Comparison of ENCODE assay signal across 17 mouse cellular contexts in genomic region chr4:83520308-83520707, GRCm38 (mm10). TPM values are rescaled to one million over a fixed set of nuclear protein-coding genes. Genes with fewer than 3 reads are reported as not detected.
DNase-seq lines count a peak whose midpoint lies in the region; ATAC-seq and TF ChIP-seq lines count a peak whose summit lies in the region.
"Had no signal": no experiment of that assay in that cellular context is flagged by ENCODE, and none has a peak within 500 bp of the region (broad histone marks: within the 10 kb centered on the region; RNA-seq: fewer than 3 reads in every experiment).

No protein-coding gene starts in this region.

- peak; percentile 12; the same call in 1 of the 2 replicates for TF ChIP-seq CTCF in liver, adult 2 months (IDR thresholded peaks at IDR 0.05; ENCODE audit: low read depth, low read length)
- peak in 1 of 2 experiments; percentile 48; a peak in 2 of 4 replicates for TF ChIP-seq CTCF in CH12.LX (conservative IDR thresholded peaks at IDR 0.05 in 1 of 2, IDR thresholded peaks at IDR 0.05 in 1 of 2; ENCODE audit: low read depth in 2 of 2, low read length in 2 of 2)

- no peak for TF ChIP-seq RAD21 in CH12.LX (IDR thresholded peaks at IDR 0.05; ENCODE audit: low read depth, low read length)

- in situ Hi-C loops in CH12.LX (cut with MboI; ENCODE audit: low pct_ligation_motif_present, low pct_unique_long_range_greater_than_20kb, low sequenced_read_pairs): loop anchor here (25.0 kb wide), 1 partner anchor 208 kb away; the partner anchor contains the start of gene Ttc39b

- H3K4me3 ChIP-seq in liver, adult 2 months (ENCODE audit: insufficient read depth, low read depth, low read length): no peak overlapping the region
- H3K4me3 ChIP-seq in liver, embryonic 12.5 days: no peak overlapping the region
- no peak overlapping the region for H3K4me3 ChIP-seq in CH12.LX (replicated peaks in 1 of 3; ENCODE audit: low read depth in 2 of 3, low read length in 2 of 3, poor library complexity in 1 of 3)
- H3K4me3 ChIP-seq: left cerebral cortex, adult 2 months; limb, embryonic 15.5 days; neural tube, embryonic 15.5 days had no signal

- H3K4me1 ChIP-seq in liver, adult 2 months (ENCODE audit: control insufficient read depth, insufficient read depth, low read length): peaks cover 4% of the 10 kb centered on the region; the same call in 1 of the 2 replicates
- H3K4me1 ChIP-seq in liver, embryonic 12.5 days: peaks cover 12% of the 10 kb centered on the region
- H3K4me1 ChIP-seq in CH12.LX (ENCODE audit: control insufficient read depth in 1 of 2, insufficient read depth in 2 of 2): peaks cover under 1 to 6% of the 10 kb centered on the region in 2 experiments

- no peak for TF ChIP-seq EP300 in CH12.LX (IDR thresholded peaks at IDR 0.05; ENCODE audit: low read length)

- no peak overlapping the region for H3K4me2 ChIP-seq in liver, embryonic 12.5 days
- no peak overlapping the region for H3K4me2 ChIP-seq in CH12.LX (ENCODE audit: insufficient read depth, low read depth, poor library complexity, severe bottlenecking)
- H3K4me2 ChIP-seq: limb, embryonic 15.5 days; neural tube, embryonic 15.5 days had no signal

- H3K27ac ChIP-seq in liver, adult 2 months (replicated peaks; ENCODE audit: insufficient read depth, low read depth, low read length): no peak overlapping the region
- no peak overlapping the region for H3K27ac ChIP-seq in liver, embryonic 12.5 days
- no peak overlapping the region for H3K27ac ChIP-seq in CH12.LX (ENCODE audit: insufficient read depth, low read depth)
- H3K27ac ChIP-seq: left cerebral cortex, adult 2 months; limb, embryonic 15.5 days; macrophage; neural tube, embryonic 15.5 days had no signal

- dilution Hi-C loops in CH12.LX (cut with MboI; ENCODE audit: extremely low pct_ligation_motif_present, extremely low pct_unique_long_range_greater_than_20kb, low sequenced_read_pairs): no loop called here

- no peak overlapping the region for H3K9ac ChIP-seq in liver, adult 2 months (ENCODE audit: low read depth, low read length)
- no peak overlapping the region for H3K9ac ChIP-seq in liver, embryonic 12.5 days
- no peak overlapping the region for H3K9ac ChIP-seq in CH12.LX (ENCODE audit: insufficient read depth, low read depth)
- H3K9ac ChIP-seq: limb, embryonic 15.5 days; neural tube, embryonic 15.5 days had no signal

- WGBS in liver, adult 2 months: 88% methylated on average over 4 of the region's 4 CpGs
- 69% methylated on average over 4 of the region's 4 CpGs for WGBS in liver, embryonic 12.5 days (ENCODE audit: insufficient replicate concordance)

- no peaks in the 10 kb centered on the region for H3K36me3 ChIP-seq in liver, adult 2 months (ENCODE audit: control insufficient read depth, insufficient read depth, low read length)
- no peaks in the 10 kb centered on the region for H3K36me3 ChIP-seq in liver, embryonic 12.5 days
- no peaks in the 10 kb centered on the region for H3K36me3 ChIP-seq in CH12.LX (replicated peaks in 1 of 2; ENCODE audit: control insufficient read depth in 1 of 2, insufficient read depth in 1 of 2, low read length in 1 of 2)
- H3K36me3 ChIP-seq: limb, embryonic 15.5 days; neural tube, embryonic 15.5 days had no signal

- DNase-seq in liver, adult 2 months (ENCODE audit: extremely low read depth, low read depth, low spot score): no peak
- DNase-seq in CH12.LX (ENCODE audit: extremely low read depth): peak; percentile 32
- DNase-seq in MEL-GATA-1-ER (ENCODE audit: extremely low read depth, low read depth): peak; percentile 40
- no peak for DNase-seq in urinary bladder, adult 2 months (ENCODE audit: low spot score)
- no peak for DNase-seq in testis, postnatal 14 days (ENCODE audit: low spot score)
- DNase-seq: cerebellum, adult 18-20 months; kidney, postnatal 25 days; thymus, postnatal 36 days had no signal

- H3K9me3 ChIP-seq in liver, embryonic 12.5 days (replicated peaks): no peaks in the 10 kb centered on the region
- H3K9me3 ChIP-seq in CH12.LX (replicated peaks; ENCODE audit: low read length): no peaks in the 10 kb centered on the region
- H3K9me3 ChIP-seq: limb, embryonic 15.5 days; neural tube, embryonic 15.5 days had no signal

- TF ChIP-seq POLR2A in liver, adult 2 months (IDR thresholded peaks at IDR 0.05; ENCODE audit: extremely low read depth, insufficient read depth, low read length): no peak
- TF ChIP-seq POLR2A in CH12.LX (IDR thresholded peaks at IDR 0.05; ENCODE audit: low read depth, low read length): no peak

- no peaks in the 10 kb centered on the region for H3K79me2 ChIP-seq in liver, adult 2 months (ENCODE audit: control insufficient read depth, insufficient read depth, low read length)
- H3K79me2 ChIP-seq in CH12.LX (replicated peaks; ENCODE audit: control insufficient read depth, extremely low read depth, insufficient read depth, poor library complexity, severe bottlenecking): no peaks in the 10 kb centered on the region

- no peak for ATAC-seq in liver, embryonic 12.5 days
- 0 out of 2 replicates have a peak, but pooled peaks have one; percentile 40 for ATAC-seq in megakaryocyte progenitor cell, adult 5-6 weeks (replicated peaks; ENCODE audit: poor library complexity)
- ATAC-seq: forebrain, embryonic 16.5 days; inflammation-experienced regulatory T-cells, adult 6 months; midbrain, embryonic 16.5 days had no signal

- no peaks in the 10 kb centered on the region for H3K27me3 ChIP-seq in liver, adult 2 months (ENCODE audit: control insufficient read depth, insufficient read depth, low read length)
- no peaks in the 10 kb centered on the region for H3K27me3 ChIP-seq in liver, embryonic 12.5 days (replicated peaks)
- no peaks in the 10 kb centered on the region for H3K27me3 ChIP-seq in CH12.LX (replicated peaks)
- H3K27me3 ChIP-seq: limb, embryonic 15.5 days; neural tube, embryonic 15.5 days had no signal

TF ChIP-seq in CH12.LX, 34 proteins besides CTCF, POLR2A, EP300 and RAD21:
- TF ChIP-seq TBP (conservative IDR thresholded peaks at IDR 0.05; ENCODE audit: low read depth, low read length): 0 out of 2 replicates have a peak, but pooled peaks have one; percentile 48
- peak; percentile 19; the same call in 1 of the 2 replicates for TF ChIP-seq SMC3 (IDR thresholded peaks at IDR 0.05; ENCODE audit: low read depth, low read length)
- no peak for TF ChIP-seq ETS1 (conservative IDR thresholded peaks at IDR 0.05; ENCODE audit: low read depth, low read length)

RNA-seq across cellular contexts. Expression of gene Ccdc171, which starts 5.0 kb away (rescaled TPM):
- total RNA-seq in liver, adult 2 months (2014; rRNA removed): 4.4 and 6.8 TPM in 2 replicates
- polyA plus RNA-seq in liver, adult 2 months (2012; rRNA removed): 0.45 and 1.4 TPM in 2 replicates
- 2.4 and 2.6 TPM in 2 replicates for polyA plus RNA-seq in liver, embryonic 12.5 days (2016; fragmentation: Nextera tagmentation; extraction: Ambion mirVana)
- total RNA-seq in CH12.LX (2012; rRNA removed): 1.1 and 1.5 TPM in 2 replicates
- total RNA-seq in CH12.LX (2014; rRNA removed): 0.93 and 1.4 TPM in 2 replicates
- polyA plus RNA-seq in CH12.LX (2012; ENCODE audit: insufficient read length, low read depth): 2.2 and 2.3 TPM in 2 replicates
- total RNA-seq in megakaryocyte progenitor cell, adult 5-6 weeks (2015): 3.4 and 5.9 TPM in 2 replicates
- total RNA-seq in megakaryocyte progenitor cell, adult 5-6 weeks (2017): 6.2 and 8.7 TPM in 2 replicates
- 2.9 TPM in 2 replicates for polyA plus RNA-seq in urinary bladder, adult 2 months (2012; rRNA removed)

RNA-seq across cellular contexts. Expression of gene Psip1, which starts 34.0 kb away (rescaled TPM):
- total RNA-seq in liver, adult 2 months (2014; rRNA removed): 16.0 and 17.7 TPM in 2 replicates
- 4.4 and 6.9 TPM in 2 replicates for polyA plus RNA-seq in liver, adult 2 months (2012; rRNA removed)
- polyA plus RNA-seq in liver, embryonic 12.5 days (2016; fragmentation: Nextera tagmentation; extraction: Ambion mirVana): 92.0 and 100.0 TPM in 2 replicates
- total RNA-seq in CH12.LX (2012; rRNA removed): 61.7 and 67.5 TPM in 2 replicates
- total RNA-seq in CH12.LX (2014; rRNA removed): 107 and 114 TPM in 2 replicates
- polyA plus RNA-seq in CH12.LX (2012; ENCODE audit: insufficient read length, low read depth): 143 and 157 TPM in 2 replicates
- 154 and 173 TPM in 2 replicates for total RNA-seq in megakaryocyte progenitor cell, adult 5-6 weeks (2015)
- 158 and 198 TPM in 2 replicates for total RNA-seq in megakaryocyte progenitor cell, adult 5-6 weeks (2017)
- 35.9 and 39.4 TPM in 2 replicates for polyA plus RNA-seq in urinary bladder, adult 2 months (2012; rRNA removed)

Comparison
In these comparisons a context has a peak if more than half of its experiments do, and no peak if none do; other contexts are left out.
1. DNase-seq: peak in CH12.LX (single experiment) and MEL-GATA-1-ER (single experiment); none in liver, adult 2 months (single experiment), urinary bladder, adult 2 months (single experiment) and testis, postnatal 14 days (single experiment).